Mouse (Mus musculus): ENCODE measurements around the gene Rnf11. TPM values are rescaled to one million over a fixed set of nuclear protein-coding genes. Genes with fewer than 3 reads are reported as not detected.

Rnf11 gene
- total and polyA plus RNA-seq, 3 experiments, result 11.9 to 30.9 (median 13.7) TPM

- H3K27me3 ChIP-seq (replicated peaks), result no peaks in the 10 kb centered on the region
- no peak overlapping the region for H3K4me2 ChIP-seq (ENCODE audit: insufficient read depth, low read depth, poor library complexity, severe bottlenecking)
- dilution Hi-C loops (cut with MboI; ENCODE audit: extremely low pct_ligation_motif_present, extremely low pct_unique_long_range_greater_than_20kb, low sequenced_read_pairs), result no loop called here
- peaks cover 2% of the 10 kb centered on the region for H3K9me3 ChIP-seq (replicated peaks; ENCODE audit: low read length)
- no peak overlapping the region for H3K27ac ChIP-seq (ENCODE audit: insufficient read depth, low read depth)
- no peaks in the 10 kb centered on the region for H3K36me3 ChIP-seq (replicated peaks in 1 of 2; ENCODE audit: control insufficient read depth in 1 of 2, insufficient read depth in 1 of 2, low read length in 1 of 2)
- DNase-seq (ENCODE audit: extremely low read depth), result no peak
- peaks cover 5 to 48% of the 10 kb centered on the region in 2 experiments for H3K4me1 ChIP-seq (ENCODE audit: control insufficient read depth in 1 of 2, insufficient read depth in 2 of 2)
- H3K9ac ChIP-seq (ENCODE audit: insufficient read depth, low read depth), result no peak overlapping the region
- H3K79me2 ChIP-seq (replicated peaks; ENCODE audit: control insufficient read depth, extremely low read depth, insufficient read depth, poor library complexity, severe bottlenecking), result no peaks in the 10 kb centered on the region
- no peak overlapping the region for H3K4me3 ChIP-seq (replicated peaks in 1 of 3; ENCODE audit: low read depth in 2 of 3, low read length in 2 of 3, poor library complexity in 1 of 3)
- TF ChIP-seq HCFC1 (IDR thresholded peaks at IDR 0.05; ENCODE audit: low read depth, low read length) (no peak), ELF1 (IDR thresholded peaks at IDR 0.05; ENCODE audit: low read depth, low read length) (no peak), IRF4 (IDR thresholded peaks at IDR 0.05; ENCODE audit: low read depth, low read length) (no peak), ZKSCAN1 (IDR thresholded peaks at IDR 0.05; ENCODE audit: borderline replicate concordance, low read depth, low read length) (no peak), ETS1 (conservative IDR thresholded peaks at IDR 0.05; ENCODE audit: low read depth, low read length) (no peak), TBP (conservative IDR thresholded peaks at IDR 0.05; ENCODE audit: low read depth, low read length) (no peak), POLR2A (IDR thresholded peaks at IDR 0.05; ENCODE audit: low read depth, low read length) (no peak), MAX (IDR thresholded peaks at IDR 0.05; ENCODE audit: low read length) (no peak), RAD21 (IDR thresholded peaks at IDR 0.05; ENCODE audit: low read depth, low read length) (no peak)
- in situ Hi-C loops (cut with MboI; ENCODE audit: low pct_ligation_motif_present, low pct_unique_long_range_greater_than_20kb, low sequenced_read_pairs), result no loop called here
Observed at GRCm38 (mm10) chr4:109410681-109411376, 73.7 kb downstream of the Rnf11 start.

GRCm38 (mm10) chr4:109407701-109408485 lies 76.6 kb downstream of the Rnf11 start:
- Histone ChIP-seq H3K9me3 (replicated peaks; ENCODE audit: low read length) (peaks cover 2% of the 10 kb centered on the region), H3K36me3 (replicated peaks in 1 of 2; ENCODE audit: control insufficient read depth in 1 of 2, insufficient read depth in 1 of 2, low read length in 1 of 2) (peaks cover 0 to 3% of the 10 kb centered on the region in 2 experiments), H3K27ac (ENCODE audit: insufficient read depth, low read depth) (no peak overlapping the region), H3K9ac (ENCODE audit: insufficient read depth, low read depth) (no peak overlapping the region), H3K4me1 (ENCODE audit: control insufficient read depth in 1 of 2, insufficient read depth in 2 of 2) (peaks cover 5 to 46% of the 10 kb centered on the region in 2 experiments), H3K4me3 (replicated peaks in 1 of 3; ENCODE audit: low read depth in 2 of 3, low read length in 2 of 3, poor library complexity in 1 of 3) (no peak overlapping the region), H3K79me2 (replicated peaks; ENCODE audit: control insufficient read depth, extremely low read depth, insufficient read depth, poor library complexity, severe bottlenecking) (no peaks in the 10 kb centered on the region), H3K4me2 (ENCODE audit: insufficient read depth, low read depth, poor library complexity, severe bottlenecking) (no peak overlapping the region), H3K27me3 (replicated peaks) (no peaks in the 10 kb centered on the region)
- in situ Hi-C loops (cut with MboI; ENCODE audit: low pct_ligation_motif_present, low pct_unique_long_range_greater_than_20kb, low sequenced_read_pairs), result no loop called here
- TF ChIP-seq USF2 (conservative IDR thresholded peaks at IDR 0.05; ENCODE audit: low read depth, low read length) (no peak), SMC3 (IDR thresholded peaks at IDR 0.05; ENCODE audit: low read depth, low read length) (no peak), CHD1 (IDR thresholded peaks at IDR 0.05; ENCODE audit: low read depth, low read length) (no peak), MYC (IDR thresholded peaks at IDR 0.05; ENCODE audit: low read depth, low read length) (no peak), IRF4 (IDR thresholded peaks at IDR 0.05; ENCODE audit: low read depth, low read length) (no peak), JUN (IDR thresholded peaks at IDR 0.05; ENCODE audit: insufficient read depth, low read depth, low read length) (no peak), RAD21 (IDR thresholded peaks at IDR 0.05; ENCODE audit: low read depth, low read length) (no peak), ELF1 (IDR thresholded peaks at IDR 0.05; ENCODE audit: low read depth, low read length) (no peak), NRF1 (IDR thresholded peaks at IDR 0.05; ENCODE audit: low read depth, low read length) (no peak), POLR2A (IDR thresholded peaks at IDR 0.05; ENCODE audit: low read depth, low read length) (no peak)
- dilution Hi-C loops (cut with MboI; ENCODE audit: extremely low pct_ligation_motif_present, extremely low pct_unique_long_range_greater_than_20kb, low sequenced_read_pairs), result no loop called here
- DNase-seq (ENCODE audit: extremely low read depth), result no peak

Measured in CH12.LX (cell line).